8 mouse cellular contexts compared by ENCODE assay signal in genomic region chr14:24491266-24491981, GRCm38 (mm10). TPM values are rescaled to one million over a fixed set of nuclear protein-coding genes. Genes with fewer than 3 reads are reported as not detected.
DNase-seq lines count a peak whose midpoint lies in the region; ATAC-seq and TF ChIP-seq lines count a peak whose summit lies in the region.

No protein-coding gene starts in this region.

- DNase-seq in gastrocnemius, adult 2 months, result no peak
- DNase-seq in gastrocnemius, adult 18-20 months (ENCODE audit: low spot score), result no peak
- peak; percentile 67 for DNase-seq in 416B (ENCODE audit: low read depth)
- DNase-seq in layer of hippocampus, adult 8-10 months (ENCODE audit: low spot score in 2 of 2), result no peak
- DNase-seq in right cerebral cortex, postnatal 4 days, result no peak

- intact Hi-C loops in gastrocnemius, adult 2 months (cut with DNase I), result loop anchor here (10.0 kb wide), 2 partner anchors 963 to 1073 kb away; partner anchors contain the start of gene Zmiz1

- no peaks in the 10 kb centered on the region for H3K27me3 ChIP-seq in liver, embryonic 12.5 days (replicated peaks)

- peak overlapping the region; percentile 74 for H3K4me3 ChIP-seq in gastrocnemius, adult 2 months
- peak overlapping the region; percentile 79 for H3K4me3 ChIP-seq in liver, embryonic 12.5 days

- H3K36me3 ChIP-seq in liver, embryonic 12.5 days, result peaks cover 49% of the 10 kb centered on the region

- peak overlapping the region; percentile 93 for H3K27ac ChIP-seq in gastrocnemius, adult 2 months
- H3K27ac ChIP-seq in liver, embryonic 12.5 days, result peak overlapping the region; percentile 77

- TF ChIP-seq CTCF in gastrocnemius, adult 2 months (IDR thresholded peaks at IDR 0.05), result no peak

- H3K4me2 ChIP-seq in liver, embryonic 12.5 days, result peak overlapping the region; percentile 82

- ATAC-seq in erythroid progenitor cell, adult 5-6 weeks (replicated peaks; ENCODE audit: low FRiP score, poor library complexity, severe bottlenecking), result peak; percentile 18; the same call in 1 of the 2 replicates
- ATAC-seq in liver, embryonic 12.5 days, result no peak
- ATAC-seq in activated CD4-positive, CD25-positive, alpha-beta regulatory T cell, adult 4 months, result no peak

- peaks cover 38% of the 10 kb centered on the region for H3K4me1 ChIP-seq in liver, embryonic 12.5 days

- no peaks in the 10 kb centered on the region for H3K9me3 ChIP-seq in liver, embryonic 12.5 days (replicated peaks)

- WGBS in liver, embryonic 12.5 days (ENCODE audit: insufficient replicate concordance), result under 1% methylated on average over 11 of the region's 11 CpGs

- peak overlapping the region; percentile 93 for H3K9ac ChIP-seq in liver, embryonic 12.5 days

RNA-seq across cellular contexts. Expression of gene Rps24, which starts 4.5 kb away (rescaled TPM):
- total RNA-seq in gastrocnemius, adult 2 months (2021), result 100 to 1,000 TPM; 700 to 838 TPM
- 100 to 1,000 TPM; 767 to 782 TPM for total RNA-seq in gastrocnemius, adult 18-20 months (2021)
- 1,164 and 1,524 TPM in 2 replicates for total RNA-seq in erythroid progenitor cell, adult 5-6 weeks (2015; ENCODE audit: low replicate concordance)
- 700 and 940 TPM in 2 replicates for total RNA-seq in erythroid progenitor cell, adult 5-6 weeks (2017; ENCODE audit: low replicate concordance)
- polyA plus RNA-seq in liver, embryonic 12.5 days (2016; fragmentation: Nextera tagmentation; extraction: Ambion mirVana), result 1,045 and 1,076 TPM in 2 replicates
- 1,000 to 10,000 TPM; 2,170 to 2,602 TPM for polyA plus RNA-seq in activated CD4-positive, CD25-positive, alpha-beta regulatory T cell, adult 4 months (2017; shearing (Covaris generic))
- 100 to 1,000 TPM; 784 to 930 (median 855) TPM for total RNA-seq in layer of hippocampus, adult 8-10 months (2022)

RNA-seq across cellular contexts. Expression of gene Polr3a, which starts 4.6 kb away (rescaled TPM):
- total RNA-seq in gastrocnemius, adult 2 months (2021), result 1 to 10 TPM; 8.7 TPM
- total RNA-seq in gastrocnemius, adult 18-20 months (2021), result 1 to 10 TPM; 6.2 to 8.2 TPM
- total RNA-seq in erythroid progenitor cell, adult 5-6 weeks (2015; ENCODE audit: low replicate concordance), result 6.5 and 34.8 TPM in 2 replicates
- 3.7 and 8.2 TPM in 2 replicates for total RNA-seq in erythroid progenitor cell, adult 5-6 weeks (2017; ENCODE audit: low replicate concordance)
- 10.8 and 14.0 TPM in 2 replicates for polyA plus RNA-seq in liver, embryonic 12.5 days (2016; fragmentation: Nextera tagmentation; extraction: Ambion mirVana)
- polyA plus RNA-seq in activated CD4-positive, CD25-positive, alpha-beta regulatory T cell, adult 4 months (2017; shearing (Covaris generic)), result 10 to 100 TPM; 13.7 to 15.9 TPM
- 10 to 100 TPM; 34.5 to 37.9 (median 37.0) TPM for total RNA-seq in layer of hippocampus, adult 8-10 months (2022)
